ENCODE assay signal across 20 mouse cellular contexts in genomic region chr10:117729139-117729814, GRCm38 (mm10). TPM values are rescaled to one million over a fixed set of nuclear protein-coding genes. Genes with fewer than 3 reads are reported as not detected.
DNase-seq lines count a peak whose midpoint lies in the region; ATAC-seq and TF ChIP-seq lines count a peak whose summit lies in the region.
"Had no signal": no experiment of that assay in that cellular context is flagged by ENCODE, and none has a peak within 500 bp of the region (broad histone marks: within the 10 kb centered on the region; RNA-seq: fewer than 3 reads in every experiment).

No protein-coding gene starts in this region.

- no peak overlapping the region for H3K27ac ChIP-seq in liver, adult 2 months (replicated peaks; ENCODE audit: insufficient read depth, low read depth, low read length)
- H3K27ac ChIP-seq in liver, embryonic 11.5 days (ENCODE audit: low read depth, low read length): no peak overlapping the region
- H3K27ac ChIP-seq in liver, postnatal 0 days (ENCODE audit: low read depth): peak overlapping the region; percentile 51; the same call in 1 of the 2 replicates
- no peak overlapping the region for H3K27ac ChIP-seq in midbrain, embryonic 10.5 days (replicated peaks)
- H3K27ac ChIP-seq: forebrain, embryonic 15.5 days; gastrocnemius, adult 2 months; kidney, embryonic 15.5 days; liver, embryonic 14.5 days; neural tube, embryonic 13.5 days had no signal

- WGBS in liver, adult 2 months: 36% methylated on average over 11 of the region's 11 CpGs
- 66% methylated on average over 11 of the region's 11 CpGs for WGBS in liver, embryonic 11.5 days
- 60% methylated on average over 11 of the region's 11 CpGs for WGBS in liver, postnatal 0 days (ENCODE audit: insufficient replicate concordance)
- whole genome bisulfite sequencing in midbrain, embryonic 10.5 days: 84% methylated on average over 11 of the region's 11 CpGs

- H3K27me3 ChIP-seq in liver, adult 2 months (ENCODE audit: control insufficient read depth, insufficient read depth, low read length): no peaks in the 10 kb centered on the region
- no peaks in the 10 kb centered on the region for H3K27me3 ChIP-seq in liver, embryonic 11.5 days (replicated peaks; ENCODE audit: control insufficient read depth, insufficient read depth, low read length)
- H3K27me3 ChIP-seq in liver, postnatal 0 days (ENCODE audit: insufficient read depth, low read length): no peaks in the 10 kb centered on the region
- no peaks in the 10 kb centered on the region for H3K27me3 ChIP-seq in midbrain, embryonic 10.5 days (ENCODE audit: low read depth, poor library complexity, severe bottlenecking)
- H3K27me3 ChIP-seq: forebrain, embryonic 15.5 days; kidney, embryonic 15.5 days; neural tube, embryonic 13.5 days; Patski had no signal

- ATAC-seq in liver, embryonic 11.5 days (replicated peaks; ENCODE audit: low FRiP score): no peak
- peak; percentile 75 for ATAC-seq in liver, postnatal 0 days
- ATAC-seq: forebrain, embryonic 15.5 days; Patski had no signal

- no peaks in the 10 kb centered on the region for H3K36me3 ChIP-seq in liver, adult 2 months (ENCODE audit: control insufficient read depth, insufficient read depth, low read length)
- H3K36me3 ChIP-seq in liver, embryonic 11.5 days (ENCODE audit: control insufficient read depth, insufficient read depth, low read length): no peaks in the 10 kb centered on the region
- H3K36me3 ChIP-seq in liver, postnatal 0 days (replicated peaks; ENCODE audit: insufficient read depth, low read length): no peaks in the 10 kb centered on the region
- H3K36me3 ChIP-seq in midbrain, embryonic 10.5 days: 0 out of 2 replicates have a peak, but pooled peaks cover 4% of the 10 kb centered on the region
- H3K36me3 ChIP-seq: kidney, embryonic 15.5 days had no signal

- no peaks in the 10 kb centered on the region for H3K79me2 ChIP-seq in liver, adult 2 months (ENCODE audit: control insufficient read depth, insufficient read depth, low read length)

- no peak for TF ChIP-seq POLR2A in liver, adult 2 months (IDR thresholded peaks at IDR 0.05; ENCODE audit: extremely low read depth, insufficient read depth, low read length)

- H3K9ac ChIP-seq in liver, adult 2 months (ENCODE audit: low read depth, low read length): no peak overlapping the region
- H3K9ac ChIP-seq in liver, embryonic 11.5 days (ENCODE audit: low read depth, low read length): no peak overlapping the region
- H3K9ac ChIP-seq in liver, postnatal 0 days (replicated peaks): no peak overlapping the region
- H3K9ac ChIP-seq: forebrain, embryonic 15.5 days; kidney, embryonic 15.5 days; liver, embryonic 14.5 days; neural tube, embryonic 13.5 days had no signal

- H3K4me1 ChIP-seq in liver, adult 2 months (ENCODE audit: control insufficient read depth, insufficient read depth, low read length): peaks cover 13% of the 10 kb centered on the region
- peaks cover 26% of the 10 kb centered on the region for H3K4me1 ChIP-seq in liver, embryonic 11.5 days (replicated peaks; ENCODE audit: control insufficient read depth, insufficient read depth, low read length)
- peaks cover 18% of the 10 kb centered on the region for H3K4me1 ChIP-seq in liver, postnatal 0 days (ENCODE audit: insufficient read depth)
- H3K4me1 ChIP-seq in midbrain, embryonic 10.5 days: no peaks in the 10 kb centered on the region
- H3K4me1 ChIP-seq: forebrain, embryonic 15.5 days; kidney, embryonic 15.5 days; neural tube, embryonic 13.5 days had no signal

- H3K9me3 ChIP-seq in liver, embryonic 11.5 days (ENCODE audit: control insufficient read depth, low read length): no peaks in the 10 kb centered on the region
- H3K9me3 ChIP-seq in liver, postnatal 0 days (ENCODE audit: low read length): no peaks in the 10 kb centered on the region
- no peaks in the 10 kb centered on the region for H3K9me3 ChIP-seq in midbrain, embryonic 10.5 days (replicated peaks)
- H3K9me3 ChIP-seq: forebrain, embryonic 15.5 days; kidney, embryonic 15.5 days; neural tube, embryonic 13.5 days had no signal

- TF ChIP-seq CTCF in liver, adult 2 months (IDR thresholded peaks at IDR 0.05; ENCODE audit: low read depth, low read length): no peak
- no peak for TF ChIP-seq CTCF in liver, postnatal 0 days (IDR thresholded peaks at IDR 0.05; ENCODE audit: low read depth)

- peak; percentile 88 for DNase-seq in liver, adult 2 months (ENCODE audit: extremely low read depth, low read depth, low spot score)
- DNase-seq in liver, embryonic 11.5 days (ENCODE audit: low spot score): no peak
- DNase-seq in liver, postnatal 0 days: peak; percentile 43
- DNase-seq in lung, postnatal 10 days: peak; percentile 68
- DNase-seq in yolk sac, embryonic 10.5 days (ENCODE audit: low spot score): peak; percentile 66
- no peak for DNase-seq in embryo, embryonic 10 days (ENCODE audit: low spot score)
- DNase-seq in midbrain, embryonic 10.5 days (ENCODE audit: low spot score): no peak
- DNase-seq: adrenal gland, adult 8-10 months; cerebellum, postnatal 14 days; gastrocnemius, adult 2 months; heart, postnatal 4 days; left cerebral cortex, postnatal 4 days; right cerebral cortex, postnatal 25 days; thymus, postnatal 4 days had no signal

- no peak overlapping the region for H3K4me3 ChIP-seq in liver, adult 2 months (ENCODE audit: insufficient read depth, low read depth, low read length)
- H3K4me3 ChIP-seq in liver, embryonic 11.5 days (ENCODE audit: low read depth, low read length): no peak overlapping the region
- H3K4me3 ChIP-seq in liver, postnatal 0 days (ENCODE audit: low read depth, low read length): no peak overlapping the region
- no peak overlapping the region for H3K4me3 ChIP-seq in midbrain, embryonic 10.5 days
- H3K4me3 ChIP-seq: forebrain, embryonic 15.5 days; gastrocnemius, adult 2 months; kidney, embryonic 15.5 days; neural tube, embryonic 13.5 days had no signal

- H3K4me2 ChIP-seq in liver, embryonic 11.5 days: no peak overlapping the region
- no peak overlapping the region for H3K4me2 ChIP-seq in liver, postnatal 0 days (ENCODE audit: low read depth, low read length)
- H3K4me2 ChIP-seq: forebrain, embryonic 15.5 days; kidney, embryonic 15.5 days; midbrain, embryonic 11.5 days; neural tube, embryonic 13.5 days had no signal

- TF ChIP-seq EP300 in liver, postnatal 0 days (IDR thresholded peaks at IDR 0.05; ENCODE audit: low read depth): peak; percentile 56; the same call in 1 of the 2 replicates

RNA-seq across cellular contexts. Expression of gene Slc35e3, which starts 16.9 kb away (rescaled TPM):
- 4.1 and 5.2 TPM in 2 replicates for total RNA-seq in liver, adult 2 months (2014; rRNA removed)
- polyA plus RNA-seq in liver, adult 2 months (2012; rRNA removed): 5.2 and 7.1 TPM in 2 replicates
- 7.1 and 7.2 TPM in 2 replicates for polyA plus RNA-seq in liver, embryonic 11.5 days (2014; fragmentation: Nextera tagmentation; extraction: Ambion mirVana)
- polyA plus RNA-seq in liver, postnatal 0 days (2015; fragmentation: Nextera tagmentation; extraction: Ambion mirVana): 2.8 and 3.7 TPM in 2 replicates
- 19.5 and 24.8 TPM in 2 replicates for polyA plus RNA-seq in midbrain, embryonic 10.5 days (2016; fragmentation: Nextera tagmentation; extraction: Ambion mirVana)

RNA-seq across cellular contexts. Expression of gene Mdm2, which starts 18.7 kb away (rescaled TPM):
- total RNA-seq in liver, adult 2 months (2014; rRNA removed): 24.6 and 27.7 TPM in 2 replicates
- 18.2 and 19.8 TPM in 2 replicates for polyA plus RNA-seq in liver, adult 2 months (2012; rRNA removed)
- polyA plus RNA-seq in liver, embryonic 11.5 days (2014; fragmentation: Nextera tagmentation; extraction: Ambion mirVana): 56.0 and 56.7 TPM in 2 replicates
- 10.5 and 11.3 TPM in 2 replicates for polyA plus RNA-seq in liver, postnatal 0 days (2015; fragmentation: Nextera tagmentation; extraction: Ambion mirVana)
- polyA plus RNA-seq in midbrain, embryonic 10.5 days (2016; fragmentation: Nextera tagmentation; extraction: Ambion mirVana): 60.6 and 66.7 TPM in 2 replicates

Comparison
In these comparisons a context has a peak if more than half of its experiments do, and no peak if none do; other contexts are left out.
1. DNase-seq: peak in liver, adult 2 months (single experiment), liver, postnatal 0 days (single experiment), lung, postnatal 10 days (single experiment) and yolk sac, embryonic 10.5 days (single experiment); none in liver, embryonic 11.5 days (single experiment), embryo, embryonic 10 days (single experiment) and midbrain, embryonic 10.5 days (single experiment).